Mouse (Mus musculus) ZHBTc4 (cell line): ENCODE measurements around the gene Axin2.
"Not testable (repeated sequence)": the region's sequence is repeated elsewhere in the genome, so short reads cannot be mapped to it uniquely, and the experiment has no call there.

Experiments
- DNase-seq: peaks from one replicate; pipeline ENCODE4 v3.0.0-alpha.2; 2011; ENCODE audit warnings: low read depth, low spot score

The Axin2 gene

GRCm38 (mm10) chr11:108920158-108920635 lies at the start of gene Axin2:
Gene Axin2, plus strand, starts transcription at chr11:108920349.
- DNase-seq, result peak; percentile 97

- not testable (repeated sequence) for DNase-seq
These were observed 48.9 kb upstream of the Axin2 start for GRCm38 (mm10) chr11:108871284-108871683.

- no peak for DNase-seq
These were observed 48.4 kb upstream of the Axin2 start for GRCm38 (mm10) chr11:108871748-108872147.

GRCm38 (mm10) chr11:108876633-108877205 lies 43.4 kb upstream of the Axin2 start:
- DNase-seq, result no peak

DNA sequence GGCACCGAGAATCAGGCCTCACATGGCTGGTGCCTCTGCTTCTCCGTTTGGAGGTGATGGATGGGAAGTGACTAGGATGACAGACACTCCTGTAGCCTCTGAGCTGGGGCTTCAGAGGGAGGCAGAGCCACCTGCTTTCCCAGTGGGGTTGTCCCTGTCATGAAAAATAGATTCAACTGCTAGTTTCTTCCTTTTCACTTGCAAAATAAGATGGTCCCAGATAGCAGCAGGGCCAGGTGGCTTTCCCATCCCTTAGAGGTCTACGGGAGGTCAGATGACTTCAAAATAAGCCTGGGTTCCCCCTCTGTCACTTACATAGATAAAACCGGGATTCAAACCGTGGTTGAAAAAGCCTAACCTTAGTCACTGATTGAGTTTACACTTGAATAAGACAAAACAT lies 42.6 kb upstream of the Axin2 start:
- DNase-seq, result no peak

- DNase-seq, result no peak
These were observed 39.6 kb upstream of the Axin2 start for GRCm38 (mm10) chr11:108880546-108880945.

DNA sequence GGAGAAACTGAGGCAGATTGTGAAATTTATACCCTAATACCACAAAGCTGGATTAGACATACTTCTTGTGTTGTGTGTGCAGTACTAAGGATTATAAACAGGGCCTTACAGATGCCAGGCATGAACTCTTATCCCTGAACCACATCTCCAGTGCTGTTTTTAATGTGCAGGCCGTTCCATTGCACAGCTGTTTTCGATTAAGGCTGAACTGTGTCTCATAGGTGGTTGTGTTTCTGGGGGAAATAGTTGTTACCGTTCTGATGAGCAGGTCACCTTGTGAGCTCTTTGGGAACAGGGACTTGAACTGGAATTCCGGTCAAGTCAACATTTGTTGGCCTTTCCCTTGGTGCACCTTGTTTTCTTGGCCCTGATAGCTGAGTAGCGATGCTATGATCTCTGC lies 38.5 kb upstream of the Axin2 start:
- DNase-seq, result no peak

GRCm38 (mm10) chr11:108885276-108885896 lies 34.8 kb upstream of the Axin2 start:
- no peak for DNase-seq

DNA sequence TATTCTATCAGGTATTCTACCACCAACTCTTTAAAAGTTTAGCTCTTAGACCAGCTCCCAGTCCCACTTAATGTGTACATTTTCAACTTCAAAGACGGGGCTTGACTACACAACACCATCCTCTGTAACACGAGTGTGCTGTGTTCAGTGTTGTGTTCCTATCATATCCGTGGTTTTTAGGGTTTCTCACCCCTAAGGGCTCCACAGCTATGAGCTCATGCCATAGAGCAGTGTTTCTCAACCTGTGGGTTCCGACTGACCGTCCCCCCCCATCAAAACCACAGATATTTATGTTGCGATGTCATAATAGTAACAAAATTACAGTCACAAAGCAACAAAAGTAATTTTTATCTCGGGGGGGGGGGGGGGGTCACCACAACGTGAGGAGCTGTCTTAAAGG lies 34.1 kb upstream of the Axin2 start:
- no peak for DNase-seq

- peak; percentile 86 for DNase-seq
These were observed 31.0 kb upstream of the Axin2 start for GRCm38 (mm10) chr11:108889121-108889520.

DNA sequence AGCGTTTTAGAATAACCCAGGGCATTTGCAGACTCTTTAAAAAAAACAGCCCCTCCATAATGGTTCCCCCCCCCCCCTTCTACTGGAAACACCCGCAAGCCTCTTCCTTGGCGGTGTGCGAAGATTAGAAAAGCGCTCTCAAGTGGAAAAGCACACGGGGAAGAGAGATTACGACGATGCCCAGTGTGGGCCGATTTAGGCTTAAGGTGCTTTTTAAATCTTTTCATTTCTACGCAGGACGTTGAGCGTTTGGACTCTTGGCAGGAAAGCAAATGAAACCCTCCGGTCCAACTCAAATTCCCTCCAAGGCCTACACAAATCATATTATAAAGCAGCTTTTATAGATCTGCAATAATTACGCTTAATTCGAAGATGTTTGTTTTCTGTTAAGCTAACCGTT lies 29.6 kb upstream of the Axin2 start:
- no peak for DNase-seq

- peak; percentile 47 for DNase-seq
These were observed 28.9 kb upstream of the Axin2 start for GRCm38 (mm10) chr11:108891111-108891870.

- no peak for DNase-seq
These were observed 28.2 kb upstream of the Axin2 start for GRCm38 (mm10) chr11:108891871-108892380.

DNA sequence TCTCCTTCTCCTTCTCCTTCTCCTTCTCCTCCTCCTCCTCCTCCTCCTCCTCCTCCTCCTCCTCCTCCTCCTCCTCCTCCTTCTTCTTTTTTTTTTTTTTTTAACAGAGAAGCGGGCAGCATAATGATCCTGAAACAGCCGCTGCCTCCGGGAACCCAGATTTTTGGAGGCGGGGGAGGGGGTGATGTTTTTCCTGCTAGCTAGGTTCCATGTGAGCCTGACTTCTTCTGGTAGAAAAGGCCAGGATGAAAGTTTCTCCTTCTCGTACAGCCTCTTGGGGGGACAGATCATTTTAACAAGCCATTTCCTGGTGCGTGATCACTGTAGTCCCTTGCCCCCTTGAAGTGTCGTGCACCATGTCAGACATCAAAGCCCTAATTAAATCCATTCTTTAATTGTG lies 27.7 kb upstream of the Axin2 start:
- DNase-seq, result no peak

GRCm38 (mm10) chr11:108893232-108893790 lies 26.8 kb upstream of the Axin2 start:
- DNase-seq, result peak; percentile 49

- no peak for DNase-seq
These were observed 26.2 kb upstream of the Axin2 start for GRCm38 (mm10) chr11:108893855-108894510.

- DNase-seq, result no peak
These were observed 23.1 kb upstream of the Axin2 start for GRCm38 (mm10) chr11:108897034-108897433.

DNA sequence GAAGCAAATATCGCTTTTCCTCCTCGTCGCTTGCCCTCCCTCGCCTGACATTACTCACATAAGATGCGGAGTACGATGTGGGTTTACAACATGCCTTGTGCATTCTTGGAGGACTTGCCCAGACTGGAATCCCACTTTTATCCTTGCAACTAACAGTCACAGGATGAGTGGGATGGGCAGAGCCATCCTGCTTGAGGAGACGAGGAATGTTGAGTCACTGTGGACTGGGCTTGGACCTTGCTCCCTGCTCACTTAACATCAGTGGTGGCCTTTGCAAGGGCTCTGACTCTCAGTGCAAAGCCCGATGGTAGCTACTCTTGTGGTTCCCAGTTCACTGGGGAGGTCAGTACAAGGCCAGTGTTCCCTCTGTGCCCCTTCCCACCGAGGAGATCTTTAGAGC lies 22.1 kb upstream of the Axin2 start:
- peak; percentile 39 for DNase-seq

- DNase-seq, result no peak
These were observed 21.7 kb upstream of the Axin2 start for GRCm38 (mm10) chr11:108898483-108898882.

DNA sequence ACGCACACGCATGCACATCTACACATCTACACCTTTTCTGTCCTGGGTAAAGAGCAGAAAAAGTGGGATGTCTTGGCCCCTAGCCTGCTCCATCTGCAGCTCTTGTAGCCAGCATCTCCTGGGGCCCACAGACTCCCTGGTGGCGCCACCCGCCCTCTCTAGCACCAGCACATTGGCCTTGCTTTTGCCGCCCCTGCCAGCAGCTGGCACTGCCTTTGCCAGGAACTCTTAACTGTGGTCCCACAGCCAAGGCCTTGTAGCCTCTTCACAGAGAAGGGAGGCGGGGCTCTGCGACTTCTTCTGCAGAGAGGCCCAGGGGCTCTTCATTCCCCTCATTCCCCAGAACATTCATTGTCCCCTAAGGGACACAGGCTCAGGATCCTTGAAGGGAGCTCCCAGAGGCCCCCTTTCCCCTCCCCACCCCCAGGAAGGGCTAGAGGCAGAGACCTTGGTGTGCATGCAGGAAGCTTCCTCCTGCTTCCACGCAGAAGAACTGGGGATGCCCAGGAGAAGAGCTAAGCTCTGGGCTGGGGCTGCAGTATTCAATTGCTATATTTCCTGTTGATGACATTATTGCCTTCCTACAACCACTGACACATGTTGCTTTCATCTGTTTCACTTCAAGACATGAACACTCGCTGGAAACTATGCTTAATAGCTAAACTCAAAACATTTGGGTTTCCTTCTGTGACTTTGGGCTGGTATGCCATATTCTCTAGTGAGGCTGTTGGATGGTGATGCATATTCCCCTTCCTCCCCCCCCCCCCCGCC lies 19.2 kb upstream of the Axin2 start:
- DNase-seq, result no peak

DNA sequence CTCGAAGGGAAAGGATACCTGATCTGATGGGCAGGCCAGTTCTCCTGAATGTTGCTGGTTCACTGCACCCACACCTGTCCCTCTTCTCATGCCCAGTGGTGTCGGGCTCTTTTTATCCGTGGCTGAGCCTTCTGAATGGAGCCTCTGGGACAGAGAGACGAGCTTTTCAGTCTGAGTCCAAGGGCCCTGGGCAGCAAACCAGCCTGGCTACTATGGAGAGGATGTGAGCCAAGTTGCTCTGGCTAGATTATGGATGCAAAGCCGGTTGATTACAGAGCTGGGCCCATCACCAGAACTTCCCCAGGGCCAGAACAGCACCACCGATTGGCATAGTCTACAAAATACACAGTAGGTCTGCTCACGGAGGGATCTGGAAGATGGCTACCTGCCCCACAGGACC lies 18.5 kb upstream of the Axin2 start:
- DNase-seq, result no peak
